Mouse (Mus musculus) cerebellum, adult 2 months (tissue): ENCODE results near the gene Jakmip3. TPM values are rescaled to one million over a fixed set of nuclear protein-coding genes. Genes with fewer than 3 reads are reported as not detected.

Experiments used
- DNase-seq, 2 experiments: peaks; one replicate each; pipeline ENCODE4 v3.0.0; 2021
- H3K27ac ChIP-seq: fragments of 200-500 bp; 2 replicates; pipeline ENCODE4 v1.5.1; 2012; ENCODE audit warnings: low read length, control low read depth, inconsistent platforms; ENCODE audit not compliant: insufficient read depth
- H3K27me3 ChIP-seq: fragments of 200-500 bp; 2 replicates; pipeline ENCODE4 v1.6.1; 2012; ENCODE audit warnings: inconsistent platforms, mild to moderate bottlenecking, low read length, moderate library complexity; ENCODE audit not compliant: control insufficient read depth, insufficient read depth
- H3K4me1 ChIP-seq: fragments of 200-500 bp; 2 replicates; pipeline ENCODE4 v1.6.1; 2011; ENCODE audit warnings: low read length; ENCODE audit not compliant: control insufficient read depth, insufficient read depth
- H3K4me3 ChIP-seq: fragments of 200-500 bp; replicated peaks from 2 replicates; pipeline ENCODE3; 2011; ENCODE audit warnings: mild to moderate bottlenecking, low read depth, low read length, control low read depth; ENCODE audit not compliant: insufficient read depth
- CTCF ChIP-seq: fragments of 200-500 bp; IDR thresholded peaks from 2 replicates; pipeline ENCODE4 v1.5.1; 2011; ENCODE audit warnings: low read depth, mild to moderate bottlenecking, control low read depth, low read length, moderate library complexity, borderline replicate concordance; ENCODE audit not compliant: insufficient read depth
- POLR2A ChIP-seq: fragments of 200-500 bp; IDR thresholded peaks from 2 replicates; pipeline ENCODE4 v1.6.1; 2011; ENCODE audit warnings: low read length, control low read depth, borderline replicate concordance; ENCODE audit not compliant: insufficient read depth
- WGBS: fragments of 180-500 bp; shearing (Covaris S2); methylation state at CpG from one replicate; pipeline ENCODE4 v1.1.7; 2018; 5-methylcytosine and 5-hydroxymethylcytosine counted together
- polyA plus RNA-seq: library from polyadenylated mRNA; depleted of rRNA; stranded (reverse); fragments of >200 nt; gene quantifications from 2 replicates; pipeline ENCODE4 v1.2.3, GENCODE M21; 2012; rRNA removed

The Jakmip3 gene
- polyA plus RNA-seq, 1 experiment, result 47.6 TPM

- WGBS, result 88% methylated on average over 8 of the region's 8 CpGs
- no peaks in the 10 kb centered on the region for H3K27me3 ChIP-seq
- H3K4me1 ChIP-seq, result peaks cover 15% of the 10 kb centered on the region
- no peak for TF ChIP-seq CTCF
- TF ChIP-seq POLR2A, result no peak
- no peak overlapping the region for H3K4me3 ChIP-seq
- H3K27ac ChIP-seq, result no peak overlapping the region
- no peak for DNase-seq
Measured at GRCm38 (mm10) chr7:139131538-139131937, 191.0 kb downstream of the Jakmip3 start.

- no peak overlapping the region for H3K4me3 ChIP-seq
- H3K27me3 ChIP-seq, result no peaks in the 10 kb centered on the region
- TF ChIP-seq POLR2A (no peak), CTCF (no peak)
- H3K27ac ChIP-seq, result no peak overlapping the region
- 29% methylated on average over 3 of the region's 3 CpGs for WGBS
- H3K4me1 ChIP-seq, result peaks cover 15% of the 10 kb centered on the region
- peak; percentile 78 to 80 for DNase-seq
Measured at GRCm38 (mm10) chr7:139133446-139133845, 192.9 kb downstream of the Jakmip3 start.

Other genes starting within 250 kb of the Jakmip3 start
- 70.0 and 74.9 TPM in 2 replicates for gene Ppp2r2d, start 94.7 kb upstream of the Jakmip3 start, polyA plus RNA-seq
- gene Mapk1ip1, start 94.5 kb upstream of the Jakmip3 start, polyA plus RNA-seq, result 87.6 and 88.7 TPM in 2 replicates
- 96.6 and 101 TPM in 2 replicates for gene Bnip3, start 31.2 kb upstream of the Jakmip3 start, polyA plus RNA-seq
- 127 and 156 TPM in 2 replicates for gene Dpysl4, start 145.3 kb downstream of the Jakmip3 start, polyA plus RNA-seq